Comparison of ENCODE assay signal across 17 mouse cellular contexts in the genomic region with DNA sequence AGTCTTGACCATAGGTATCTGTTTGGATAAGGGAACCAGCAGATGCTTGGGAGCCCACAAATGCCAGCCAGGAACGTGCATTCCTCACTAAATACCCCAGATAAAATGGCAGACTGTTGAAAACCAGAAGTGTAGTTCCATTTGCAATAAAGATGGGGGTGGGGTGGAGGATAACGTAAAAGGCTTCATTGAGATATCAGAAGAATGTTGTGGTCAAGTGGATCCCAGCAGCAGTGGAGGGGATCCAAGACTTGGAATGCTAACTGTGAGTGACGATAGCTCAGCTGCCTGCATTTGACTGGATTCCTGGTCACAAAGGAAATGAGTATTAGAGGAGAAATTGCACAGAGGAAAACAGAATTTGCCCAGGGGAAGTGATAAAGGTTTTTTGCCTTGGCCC.
DNase-seq lines count a peak whose midpoint lies in the region; ATAC-seq and TF ChIP-seq lines count a peak whose summit lies in the region.
"Had no signal": no experiment of that assay in that cellular context is flagged by ENCODE, and none has a peak within 500 bp of the region (broad histone marks: within the 10 kb centered on the region; RNA-seq: fewer than 3 reads in every experiment).

No protein-coding gene starts in this region.

- no peak for TF ChIP-seq POLR2A in kidney, adult 2 months (IDR thresholded peaks at IDR 0.05; ENCODE audit: low read depth, low read length)

- H3K27ac ChIP-seq in kidney, adult 2 months (ENCODE audit: insufficient read depth, low read depth, low read length), result no peak overlapping the region
- peak overlapping the region; percentile 91 for H3K27ac ChIP-seq in heart, embryonic 13.5 days (replicated peaks)
- H3K27ac ChIP-seq: forebrain, embryonic 10.5 days; hindbrain, embryonic 13.5 days; limb, embryonic 13.5 days; macrophage had no signal

- peak overlapping the region; percentile 8; the same call in 1 of the 2 replicates for H3K4me2 ChIP-seq in heart, embryonic 13.5 days
- H3K4me2 ChIP-seq: hindbrain, embryonic 13.5 days; limb, embryonic 13.5 days had no signal

- no peaks in the 10 kb centered on the region for H3K9me3 ChIP-seq in heart, embryonic 13.5 days
- H3K9me3 ChIP-seq: forebrain, embryonic 10.5 days; hindbrain, embryonic 13.5 days; limb, embryonic 13.5 days had no signal

- POLR2A ChIA-PET in Patski (lab: Charles Lee), result no interaction called here

- 65% methylated on average over 3 of the region's 3 CpGs for WGBS in kidney, adult 2 months
- 9% methylated on average over 3 of the region's 3 CpGs for WGBS in heart, embryonic 13.5 days

- in situ Hi-C loops in Patski (cut with MboI; ENCODE audit: low pct_unique_long_range_greater_than_20kb), result no loop called here

- H3K27me3 ChIP-seq in kidney, adult 2 months (replicated peaks; ENCODE audit: control insufficient read depth, insufficient read depth, low read length), result no peaks in the 10 kb centered on the region
- no peaks in the 10 kb centered on the region for H3K27me3 ChIP-seq in Patski
- H3K27me3 ChIP-seq in heart, embryonic 13.5 days (replicated peaks), result no peaks in the 10 kb centered on the region
- H3K27me3 ChIP-seq: hindbrain, embryonic 13.5 days had no signal

- TF ChIP-seq CTCF in kidney, adult 2 months (conservative IDR thresholded peaks at IDR 0.05; ENCODE audit: insufficient read depth, insufficient read length, low read depth, low read length), result no peak
- TF ChIP-seq CTCF in Patski (IDR thresholded peaks at IDR 0.05), result no peak

- CTCF ChIA-PET in Patski (lab: Charles Lee), result interaction anchor here (1.1 to 2.6 kb wide), 3 partner anchors 10 to 85 kb away, joined by 3 to 11 read pairs (median 4); no protein-coding TSS in a partner anchor

- DNase-seq in kidney, adult 2 months, result peak; percentile 5
- DNase-seq in kidney, adult 18-20 months, result no peak
- DNase-seq in Patski (ENCODE audit: low read depth, low spot score) (no peak), MN1 (ENCODE audit: low spot score) (no peak)
- DNase-seq in lung, postnatal 14 days, result peak; percentile 15
- DNase-seq in spleen, postnatal 10 days (ENCODE audit: low spot score in 2 of 2), result no peak
- no peak for DNase-seq in thymus, postnatal 25 days
- DNase-seq: cerebellum, adult 9-11 months; layer of hippocampus, postnatal 36 days; right cerebral cortex, postnatal 14 days; thymus, postnatal 14 days had no signal

- peak; percentile 52 for ATAC-seq in Patski
- peak; percentile 81; the same call in 1 of the 2 replicates for ATAC-seq in heart, embryonic 13.5 days (ENCODE audit: extremely low read depth, insufficient number of reproducible peaks, low FRiP score, low TSS enrichment)

- no peaks in the 10 kb centered on the region for H3K36me3 ChIP-seq in kidney, adult 2 months (ENCODE audit: control insufficient read depth, insufficient read depth, low read length)
- no peaks in the 10 kb centered on the region for H3K36me3 ChIP-seq in heart, embryonic 13.5 days
- H3K36me3 ChIP-seq: forebrain, embryonic 10.5 days; G1E; hindbrain, embryonic 13.5 days; limb, embryonic 13.5 days had no signal

- H3K4me1 ChIP-seq in kidney, adult 2 months (ENCODE audit: control insufficient read depth, insufficient read depth, low read length), result no peaks in the 10 kb centered on the region
- peaks cover 58% of the 10 kb centered on the region for H3K4me1 ChIP-seq in heart, embryonic 13.5 days
- H3K4me1 ChIP-seq: forebrain, embryonic 10.5 days; hindbrain, embryonic 13.5 days had no signal

- no peak overlapping the region for H3K9ac ChIP-seq in heart, embryonic 13.5 days
- H3K9ac ChIP-seq: hindbrain, embryonic 13.5 days; limb, embryonic 13.5 days had no signal

- no peak overlapping the region for H3K4me3 ChIP-seq in kidney, adult 2 months (ENCODE audit: insufficient read depth, low read depth, low read length)
- H3K4me3 ChIP-seq in heart, embryonic 13.5 days, result no peak overlapping the region
- H3K4me3 ChIP-seq: forebrain, embryonic 10.5 days; hindbrain, embryonic 13.5 days; limb, embryonic 13.5 days had no signal

Comparison
In these comparisons a context has a peak if more than half of its experiments do, and no peak if none do; other contexts are left out.
1. DNase-seq: peak in kidney, adult 2 months (single experiment) and lung, postnatal 14 days (single experiment); none in kidney, adult 18-20 months (single experiment), Patski (single experiment), MN1 (single experiment), spleen, postnatal 10 days (0 of 2) and thymus, postnatal 25 days (single experiment).